Mouse (Mus musculus) Patski (cell line): ENCODE results near the gene Grk5. TPM values are rescaled to one million over a fixed set of nuclear protein-coding genes. Genes with fewer than 3 reads are reported as not detected.

Experiments
- ATAC-seq: fragments of 100-300 bp; one replicate; pipeline ENCODE4 v1.8.0; 2021
- CTCF ChIA-PET: fragments of 350-600 bp; sonication (Branson Sonifier 250); formaldehyde crosslinking; loops from one replicate; lab custom pipeline; 2022; ENCODE audit warnings: inconsistent platforms; lab: Charles Lee
- POLR2A ChIA-PET: fragments of 350-600 bp; sonication (Branson Sonifier 250); formaldehyde crosslinking; loops from one replicate; lab custom pipeline; 2022; ENCODE audit warnings: antibody characterized with exemption, inconsistent platforms; lab: Charles Lee
- DNase-seq: peaks from one replicate; pipeline ENCODE4 v3.0.0-alpha.2; 2011; ENCODE audit warnings: low read depth, low spot score
- H3K27me3 ChIP-seq: fragments of 371-371 bp; one replicate; pipeline ENCODE4 v1.5.1; 2021
- CTCF ChIP-seq: fragments of 100-300 bp; IDR thresholded peaks from one replicate; pipeline ENCODE4 v1.5.1; 2021
- in situ Hi-C: fragments of 300-500 bp; cut with MboI; formaldehyde crosslinking; loops from 3 replicates; pipeline ENCODE4 v1.11.1; 2018; ENCODE audit warnings: low pct_unique_long_range_greater_than_20kb, mixed read lengths
- polyA plus RNA-seq: library from polyadenylated mRNA; unstranded; gene quantifications from one replicate; pipeline ENCODE4 v1.2.3, GENCODE M21; 2021

Grk5 gene
- polyA plus RNA-seq, 1 experiment from 2014 or later = 13.8 TPM

- in situ Hi-C loops = no loop called here
- ChIA-PET CTCF (interaction anchor here (1.4 kb wide), 2 partner anchors 10 to 15 kb away, joined by 3 to 4 read pairs; no protein-coding TSS in a partner anchor), POLR2A (no interaction called here)
- no peak for TF ChIP-seq CTCF
- H3K27me3 ChIP-seq = no peaks in the 10 kb centered on the region
- ATAC-seq (no peak), DNase-seq (no peak)
These were observed 78.4 kb downstream of the Grk5 start for GRCm38 (mm10) chr19:60967909-60968308.

- no peak for TF ChIP-seq CTCF
- in situ Hi-C loops = no loop called here
- POLR2A ChIA-PET = no interaction called here
- DNase-seq (no peak), ATAC-seq (no peak)
- no peaks in the 10 kb centered on the region for H3K27me3 ChIP-seq
- CTCF ChIA-PET = no interaction called here
These were observed 80.9 kb downstream of the Grk5 start for GRCm38 (mm10) chr19:60970406-60970805.

- peak; percentile 57 for ATAC-seq
- CTCF ChIA-PET = interaction anchor here (0.9 kb wide), 1 partner anchor 23 kb away, joined by 3 read pairs; no protein-coding TSS in a partner anchor
These were observed 82.0 kb downstream of the Grk5 start for GRCm38 (mm10) chr19:60971598-60971997.

GRCm38 (mm10) chr19:60972281-60973015, 82.9 kb downstream of the Grk5 start:
- no peaks in the 10 kb centered on the region for H3K27me3 ChIP-seq
- CTCF ChIA-PET = interaction anchor here (0.9 kb wide), 1 partner anchor 22 kb away, joined by 3 read pairs; no protein-coding TSS in a partner anchor
- ATAC-seq = no peak
- POLR2A ChIA-PET = interaction anchor here (0.5 kb wide), 1 partner anchor 77 kb away, joined by 4 read pairs; no protein-coding TSS in a partner anchor
- DNase-seq = no peak
- no peak for TF ChIP-seq CTCF
- in situ Hi-C loops = no loop called here

More at GRCm38 (mm10) chr19:60971598-60971997, 82.0 kb downstream of the Grk5 start:
- DNase-seq = peak; percentile 19
- in situ Hi-C loops = no loop called here
- POLR2A ChIA-PET = interaction anchor here (0.6 kb wide), 1 partner anchor 52 kb away, joined by 3 read pairs; no protein-coding TSS in a partner anchor
- no peak for TF ChIP-seq CTCF
- H3K27me3 ChIP-seq = no peaks in the 10 kb centered on the region

GRCm38 (mm10) chr19:60973508-60973907, 84.0 kb downstream of the Grk5 start:
- no peak for DNase-seq
- ChIA-PET CTCF (no interaction called here), POLR2A (no interaction called here)
- H3K27me3 ChIP-seq = no peaks in the 10 kb centered on the region
- no peak for ATAC-seq
- in situ Hi-C loops = no loop called here
- TF ChIP-seq CTCF = no peak

GRCm38 (mm10) chr19:60979581-60979980, 90.0 kb downstream of the Grk5 start:
- ChIA-PET POLR2A (no interaction called here), CTCF (interaction anchor here (1.4 kb wide), 1 partner anchor 27 kb away, joined by 3 read pairs; no protein-coding TSS in a partner anchor)
- no peak for TF ChIP-seq CTCF
- ATAC-seq (no peak), DNase-seq (no peak)
- in situ Hi-C loops = no loop called here
- no peaks in the 10 kb centered on the region for H3K27me3 ChIP-seq

- in situ Hi-C loops = no loop called here
- POLR2A ChIA-PET = no interaction called here
- no peak for TF ChIP-seq CTCF
- CTCF ChIA-PET = interaction anchor here (1.2 kb wide), 1 partner anchor 18 kb away, joined by 3 read pairs; no protein-coding TSS in a partner anchor
- no peaks in the 10 kb centered on the region for H3K27me3 ChIP-seq
- no peak for DNase-seq
- no peak for ATAC-seq
These were observed 91.8 kb downstream of the Grk5 start for GRCm38 (mm10) chr19:60981391-60981790.

GRCm38 (mm10) chr19:60981894-60982293, 92.3 kb downstream of the Grk5 start:
- ATAC-seq (no peak), DNase-seq (no peak)
- ChIA-PET POLR2A (no interaction called here), CTCF (interaction anchor here (1.2 kb wide), 1 partner anchor 18 kb away, joined by 3 read pairs; no protein-coding TSS in a partner anchor)
- H3K27me3 ChIP-seq = no peaks in the 10 kb centered on the region
- TF ChIP-seq CTCF = no peak
- in situ Hi-C loops = no loop called here

- TF ChIP-seq CTCF = no peak
- no peak for ATAC-seq
- in situ Hi-C loops = no loop called here
- no peaks in the 10 kb centered on the region for H3K27me3 ChIP-seq
- POLR2A ChIA-PET = no interaction called here
- CTCF ChIA-PET = no interaction called here
- DNase-seq = no peak
These were observed 100.2 kb downstream of the Grk5 start for GRCm38 (mm10) chr19:60989766-60990165.

- POLR2A ChIA-PET = interaction anchor here (0.6 kb wide), 1 partner anchor 29 kb away, joined by 4 read pairs; no protein-coding TSS in a partner anchor
- ATAC-seq (no peak), DNase-seq (no peak)
- no peaks in the 10 kb centered on the region for H3K27me3 ChIP-seq
- in situ Hi-C loops = no loop called here
- CTCF ChIA-PET = interaction anchor here (1.1 to 1.4 kb wide), 2 partner anchors 9 to 22 kb away, joined by 3 read pairs; no protein-coding TSS in a partner anchor
- TF ChIP-seq CTCF = no peak
These were observed 104.7 kb downstream of the Grk5 start for GRCm38 (mm10) chr19:60994214-60994613.

GRCm38 (mm10) chr19:60994845-60995244, 105.3 kb downstream of the Grk5 start:
- no peak for TF ChIP-seq CTCF
- POLR2A ChIA-PET = interaction anchor here (0.6 kb wide), 1 partner anchor 30 kb away, joined by 4 read pairs; no protein-coding TSS in a partner anchor

More at GRCm38 (mm10) chr19:60994845-60995244, 105.3 kb downstream of the Grk5 start:
- H3K27me3 ChIP-seq = no peaks in the 10 kb centered on the region
- ATAC-seq (no peak), DNase-seq (no peak)
- in situ Hi-C loops = no loop called here
- CTCF ChIA-PET = interaction anchor here (1.0 to 1.4 kb wide), 3 partner anchors 9 to 23 kb away, joined by 3 to 4 read pairs (median 3); no protein-coding TSS in a partner anchor
